Mouse (Mus musculus) kidney, embryonic 16.5 days (tissue): ENCODE results near the gene Amer2. TPM values are rescaled to one million over a fixed set of nuclear protein-coding genes. Genes with fewer than 3 reads are reported as not detected.
A peak's percentile ranks its signal among the peaks of the same experiment; 100 is the strongest.

Experiments
- ATAC-seq: fragments of 200-750 bp; cut with Nextera tagmentation; 2 replicates; pipeline ENCODE4 v1.8.0; 2017; ENCODE audit warnings: moderate TSS enrichment; ENCODE audit not compliant: low FRiP score, low TSS enrichment
- H3K27ac ChIP-seq: fragments of 300-500 bp; sonication (generic); 2 replicates; pipeline ENCODE4 v1.5.1; 2014; ENCODE audit warnings: low read length
- H3K27me3 ChIP-seq: fragments of 300-500 bp; sonication (generic); 2 replicates; pipeline ENCODE4 v1.6.1; 2014; ENCODE audit warnings: low read length, control low read depth, mixed read lengths; ENCODE audit not compliant: insufficient read depth
- H3K36me3 ChIP-seq: fragments of 300-500 bp; sonication (generic); 2 replicates; pipeline ENCODE4 v1.6.1; 2014; ENCODE audit warnings: low read length, control low read depth, mixed read lengths; ENCODE audit not compliant: insufficient read depth
- H3K4me1 ChIP-seq: fragments of 300-500 bp; sonication (generic); 2 replicates; pipeline ENCODE4 v1.6.1; 2014; ENCODE audit warnings: low read length, control low read depth, mixed read lengths; ENCODE audit not compliant: insufficient read depth
- H3K4me2 ChIP-seq: fragments of 300-500 bp; sonication (generic); replicated peaks from 2 replicates; pipeline ENCODE4 v1.6.1; 2014; ENCODE audit warnings: low read depth, low read length
- H3K4me3 ChIP-seq: fragments of 300-500 bp; sonication (generic); 2 replicates; pipeline ENCODE4 v1.5.1; 2014; ENCODE audit warnings: mild to moderate bottlenecking, low read length
- H3K9ac ChIP-seq: fragments of 300-500 bp; sonication (generic); replicated peaks from 2 replicates; pipeline ENCODE4 v1.6.1; 2014; ENCODE audit warnings: low read length
- H3K9me3 ChIP-seq: fragments of 300-500 bp; sonication (generic); 2 replicates; pipeline ENCODE4 v1.6.1; 2016; ENCODE audit warnings: low read length, control low read depth
- WGBS: fragments of 180-500 bp; shearing (Covaris S2); extraction: QIAGEN DNeasy Blood & Tissue Kit; methylation state at CpG from one replicate; pipeline ENCODE4 v1.1.7; 2014; 5-methylcytosine and 5-hydroxymethylcytosine counted together
- polyA plus RNA-seq: library from polyadenylated mRNA; unstranded; fragments of >200 nt; fragmentation: Nextera tagmentation; extraction: Ambion mirVana; gene quantifications from 2 replicates; pipeline ENCODE4 v1.2.1, GENCODE M21; 2015

Gene Amer2
- polyA plus RNA-seq, 1 experiment from 2014 or later: 1.7 TPM

DNA sequence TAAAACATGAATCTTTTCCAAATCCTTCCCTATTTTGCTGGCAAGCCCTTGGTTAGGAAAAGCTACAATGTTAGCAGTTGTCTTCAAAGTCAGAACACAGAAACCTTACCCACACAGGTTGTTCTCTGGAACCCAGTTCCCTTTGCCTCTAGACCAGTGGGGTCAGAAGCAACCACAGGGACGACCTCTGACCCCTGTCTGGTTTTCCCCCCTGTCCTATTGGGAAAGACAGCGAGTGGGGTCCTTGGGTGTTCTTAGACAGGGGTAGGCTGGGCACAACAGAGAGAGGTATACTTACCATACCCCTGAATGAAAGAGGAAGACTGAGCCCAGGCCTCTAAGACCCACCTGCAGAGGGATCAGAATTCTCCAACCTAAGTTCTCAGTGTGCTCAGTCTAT, 4.0 kb downstream of the Amer2 start:
- no peak for ATAC-seq
- WGBS: 67% methylated on average over 2 of the region's 2 CpGs
- no peak overlapping the region for H3K27ac ChIP-seq
- no peak overlapping the region for H3K4me3 ChIP-seq
- H3K27me3 ChIP-seq: peaks cover 37% of the 10 kb centered on the region
- no peaks in the 10 kb centered on the region; the same call in 1 of the 2 replicates for H3K4me1 ChIP-seq
- H3K9ac ChIP-seq: no peak overlapping the region
- no peak overlapping the region for H3K4me2 ChIP-seq
- H3K36me3 ChIP-seq: no peaks in the 10 kb centered on the region
- no peaks in the 10 kb centered on the region for H3K9me3 ChIP-seq

DNA sequence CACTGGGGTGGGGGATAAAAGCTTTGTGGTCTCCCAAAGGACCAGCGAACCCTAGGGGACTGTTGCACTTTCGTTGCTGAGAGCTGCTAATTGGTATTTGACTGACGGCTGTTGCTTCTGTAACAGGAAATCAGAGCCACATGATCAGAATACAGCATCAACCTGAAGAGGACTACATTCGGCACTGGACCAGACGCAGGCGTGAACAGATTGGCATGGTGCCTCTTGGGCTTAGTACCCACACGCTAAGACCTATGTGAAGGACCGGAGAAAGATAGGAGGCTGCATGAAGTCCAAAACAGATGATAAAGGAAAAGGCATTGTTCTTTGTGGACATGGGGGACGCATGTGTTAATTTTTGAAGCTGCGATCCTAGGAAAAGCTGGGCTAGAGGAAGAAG, 4.5 kb downstream of the Amer2 start:
- Histone ChIP-seq H3K27me3 (peaks cover 37% of the 10 kb centered on the region), H3K36me3 (no peaks in the 10 kb centered on the region), H3K9me3 (no peaks in the 10 kb centered on the region), H3K9ac (no peak overlapping the region), H3K4me2 (peak overlapping the region; percentile 95), H3K27ac (no peak overlapping the region), H3K4me3 (peak overlapping the region; percentile 68), H3K4me1 (no peaks in the 10 kb centered on the region; the same call in 1 of the 2 replicates)
- WGBS: 34% methylated on average over 10 of the region's 10 CpGs
- ATAC-seq: no peak

DNA sequence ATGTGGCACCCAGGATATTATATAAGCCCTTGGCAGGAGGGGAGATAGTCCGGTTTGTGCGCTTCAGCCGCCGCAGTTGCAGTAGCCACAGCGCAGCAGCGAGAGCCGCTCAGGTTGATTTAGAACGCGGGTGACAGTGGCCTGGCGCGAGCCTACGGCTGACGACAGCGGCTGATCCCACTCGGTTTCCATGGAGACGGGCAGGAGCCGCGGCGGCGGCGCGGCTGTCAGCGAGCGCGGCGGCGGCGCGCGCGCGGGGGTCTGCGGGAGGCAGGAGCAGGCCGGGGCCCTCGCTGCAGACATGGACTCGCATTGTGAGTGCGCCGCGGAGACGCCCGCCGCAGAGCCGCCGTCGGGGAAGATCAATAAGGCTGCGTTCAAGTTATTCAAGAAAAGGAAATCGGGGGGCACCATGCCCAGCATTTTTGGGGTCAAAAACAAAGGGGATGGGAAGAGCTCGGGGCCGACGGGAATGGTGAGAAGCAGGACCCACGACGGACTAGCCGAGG, 5.1 kb downstream of the Amer2 start:
- peaks cover 37% of the 10 kb centered on the region for H3K27me3 ChIP-seq
- H3K9ac ChIP-seq: peak overlapping the region; percentile 77
- no peaks in the 10 kb centered on the region for H3K36me3 ChIP-seq
- under 1% methylated on average over 47 of the region's 53 CpGs for WGBS
- peak overlapping the region; percentile 95 for H3K4me2 ChIP-seq
- H3K4me1 ChIP-seq: no peaks in the 10 kb centered on the region; the same call in 1 of the 2 replicates
- peak; percentile 87 for ATAC-seq
- no peak overlapping the region for H3K27ac ChIP-seq
- no peaks in the 10 kb centered on the region for H3K9me3 ChIP-seq
- H3K4me3 ChIP-seq: peak overlapping the region; percentile 68

DNA sequence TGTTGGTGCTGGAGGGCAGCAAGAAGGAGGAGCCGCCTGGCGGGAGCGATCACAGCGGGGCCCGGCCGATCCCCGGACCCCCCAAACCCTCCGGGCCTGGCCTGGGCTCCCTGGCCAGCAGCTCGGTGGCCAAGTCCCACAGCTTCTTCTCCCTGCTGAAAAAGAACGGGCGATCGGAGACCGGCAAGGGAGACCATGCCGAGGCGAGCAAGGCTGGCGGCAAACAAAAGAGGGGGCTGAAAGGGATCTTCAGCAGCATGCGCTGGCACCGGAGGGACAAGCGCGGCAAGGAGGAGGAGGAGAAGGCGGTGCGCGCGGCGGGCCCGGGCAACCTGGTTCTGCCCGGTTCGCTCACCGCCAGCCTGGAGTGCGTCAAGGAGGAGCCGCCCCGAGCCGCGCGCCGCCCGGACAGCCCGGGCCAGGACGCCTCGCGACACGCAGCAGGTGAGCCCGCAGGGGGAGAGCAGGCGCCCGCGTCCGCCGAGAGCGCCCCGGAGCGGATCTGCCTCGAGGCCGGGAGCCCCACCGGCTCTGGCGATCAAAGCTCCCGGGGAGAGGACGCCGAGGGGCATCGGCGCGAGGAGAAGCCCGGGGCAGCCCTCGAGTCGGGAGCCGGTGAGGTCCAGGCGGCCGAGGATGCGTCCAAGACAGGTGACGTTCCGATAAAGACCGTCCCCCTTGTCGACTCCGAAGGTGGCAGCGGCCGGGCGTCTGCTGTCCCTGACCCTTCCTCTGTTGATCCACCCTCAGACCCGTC, 5.7 kb downstream of the Amer2 start:
- ATAC-seq: peak; percentile 73
- peak overlapping the region; percentile 68 for H3K4me3 ChIP-seq
- peak overlapping the region; percentile 77 for H3K9ac ChIP-seq
- peak overlapping the region; percentile 95 for H3K4me2 ChIP-seq
- no peaks in the 10 kb centered on the region for H3K36me3 ChIP-seq
- H3K4me1 ChIP-seq: peaks cover 3% of the 10 kb centered on the region; the same call in 1 of the 2 replicates
- no peaks in the 10 kb centered on the region for H3K9me3 ChIP-seq
- no peak overlapping the region for H3K27ac ChIP-seq
- H3K27me3 ChIP-seq: peaks cover 37% of the 10 kb centered on the region
- under 1% methylated on average over 76 of the region's 77 CpGs for WGBS

DNA sequence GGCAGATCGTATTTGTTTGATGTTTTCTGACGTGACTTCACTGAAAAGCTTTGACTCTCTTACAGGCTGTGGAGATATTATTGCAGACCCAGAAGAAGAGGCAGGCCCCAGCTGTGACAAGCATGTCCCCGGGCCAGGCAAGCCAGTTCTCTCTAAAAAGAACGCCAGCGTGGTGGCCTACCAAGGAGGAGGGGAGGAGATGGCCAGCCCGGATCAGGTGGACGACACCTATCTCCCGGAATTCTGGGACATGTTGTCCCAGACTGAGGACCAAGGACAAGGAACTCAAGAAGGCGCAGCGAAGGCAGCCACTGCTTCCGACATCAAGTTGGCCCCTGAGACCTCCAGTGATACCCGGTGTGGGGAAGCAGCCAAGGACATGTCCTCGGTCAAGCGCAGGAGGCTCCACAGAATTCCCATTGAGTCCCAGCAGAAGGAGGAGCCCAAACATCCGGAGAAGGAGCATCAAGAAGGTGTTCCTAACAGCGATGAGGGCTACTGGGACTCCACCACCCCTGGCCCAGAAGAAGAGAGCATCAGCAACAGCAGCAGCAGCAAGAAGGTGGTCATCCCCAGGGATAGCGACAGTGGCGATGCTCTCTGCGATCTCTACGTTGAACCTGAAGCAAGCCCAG, 6.4 kb downstream of the Amer2 start:
- no peaks in the 10 kb centered on the region for H3K9me3 ChIP-seq
- no peak for ATAC-seq
- no peaks in the 10 kb centered on the region for H3K36me3 ChIP-seq
- peaks cover 37% of the 10 kb centered on the region for H3K27me3 ChIP-seq
- H3K9ac ChIP-seq: peak overlapping the region; percentile 77
- H3K4me3 ChIP-seq: peak overlapping the region; percentile 68
- peak overlapping the region; percentile 95 for H3K4me2 ChIP-seq
- WGBS: 58% methylated on average over 20 of the region's 20 CpGs
- H3K27ac ChIP-seq: no peak overlapping the region
- H3K4me1 ChIP-seq: peaks cover 5% of the 10 kb centered on the region; the same call in 1 of the 2 replicates

DNA sequence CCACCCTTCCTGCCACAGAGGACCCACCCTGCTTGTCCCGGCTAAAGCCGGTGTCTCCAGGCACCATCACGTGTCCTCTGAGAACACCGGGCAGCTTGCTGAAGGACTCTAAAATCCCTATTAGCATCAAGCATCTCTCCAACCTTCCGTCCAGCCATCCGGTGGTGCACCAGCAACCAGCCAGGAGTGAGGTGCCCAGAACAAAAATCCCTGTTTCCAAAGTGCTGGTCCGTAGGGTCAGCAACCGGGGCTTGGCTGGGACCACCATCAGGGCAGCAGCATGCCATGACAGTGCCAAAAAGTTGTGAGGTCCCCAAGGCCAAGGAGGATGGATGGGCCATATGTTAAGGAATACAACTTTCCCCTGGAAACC, 6.9 kb downstream of the Amer2 start:
- no peaks in the 10 kb centered on the region for H3K36me3 ChIP-seq
- H3K9ac ChIP-seq: no peak overlapping the region
- no peak for ATAC-seq
- peaks cover 37% of the 10 kb centered on the region for H3K27me3 ChIP-seq
- no peak overlapping the region for H3K27ac ChIP-seq
- H3K4me2 ChIP-seq: no peak overlapping the region
- 92% methylated on average over 8 of the region's 8 CpGs for WGBS
- no peak overlapping the region for H3K4me3 ChIP-seq
- H3K4me1 ChIP-seq: peaks cover 5% of the 10 kb centered on the region; the same call in 1 of the 2 replicates
- H3K9me3 ChIP-seq: no peaks in the 10 kb centered on the region

DNA sequence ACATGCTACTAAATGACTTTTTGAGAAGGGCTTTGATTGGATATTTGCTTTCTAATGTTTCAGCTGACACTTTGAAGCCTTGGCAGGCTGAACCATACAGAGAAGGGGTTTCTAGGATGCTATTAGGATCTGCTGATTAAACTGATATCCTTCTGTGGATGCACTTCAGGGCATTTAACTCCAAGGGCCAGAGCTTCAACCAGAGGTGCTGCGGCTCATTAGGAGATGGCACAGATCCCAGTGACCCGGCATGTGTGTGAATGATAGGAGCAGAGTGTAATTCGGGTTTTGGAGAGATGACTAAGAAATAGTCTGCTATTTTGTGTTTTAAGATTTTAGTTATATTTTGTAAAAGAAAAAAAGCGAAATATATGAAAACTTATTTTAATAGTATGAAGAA, 8.6 kb downstream of the Amer2 start:
- Histone ChIP-seq H3K9me3 (no peaks in the 10 kb centered on the region), H3K27ac (no peak overlapping the region), H3K4me3 (no peak overlapping the region), H3K4me2 (no peak overlapping the region), H3K36me3 (no peaks in the 10 kb centered on the region), H3K4me1 (peaks cover 5% of the 10 kb centered on the region; the same call in 1 of the 2 replicates), H3K27me3 (peaks cover 30% of the 10 kb centered on the region), H3K9ac (no peak overlapping the region)
- no peak for ATAC-seq
- WGBS: 81% methylated on average over 4 of the region's 4 CpGs

DNA sequence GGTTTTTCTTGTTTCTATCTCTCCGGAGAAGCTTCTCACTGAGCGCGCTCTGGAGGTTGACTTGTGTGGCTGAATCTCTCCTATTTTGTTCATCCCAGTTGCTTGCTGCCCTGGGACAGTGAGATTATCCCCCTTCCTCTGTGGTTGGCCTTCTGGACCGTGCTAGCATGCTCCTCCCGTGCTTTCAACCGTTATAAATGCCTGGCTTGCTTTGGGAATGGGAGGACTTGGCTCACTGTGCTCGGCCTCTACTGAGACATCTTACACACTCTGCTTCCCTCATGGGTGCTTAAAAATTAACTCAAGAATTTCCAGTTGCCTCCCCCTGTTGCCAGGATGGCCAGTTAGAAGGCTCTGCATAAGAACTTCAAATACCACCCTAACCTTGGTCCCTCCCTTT, 10.8 kb downstream of the Amer2 start:
- ATAC-seq: no peak
- 58% methylated on average over 7 of the region's 7 CpGs for WGBS

DNA sequence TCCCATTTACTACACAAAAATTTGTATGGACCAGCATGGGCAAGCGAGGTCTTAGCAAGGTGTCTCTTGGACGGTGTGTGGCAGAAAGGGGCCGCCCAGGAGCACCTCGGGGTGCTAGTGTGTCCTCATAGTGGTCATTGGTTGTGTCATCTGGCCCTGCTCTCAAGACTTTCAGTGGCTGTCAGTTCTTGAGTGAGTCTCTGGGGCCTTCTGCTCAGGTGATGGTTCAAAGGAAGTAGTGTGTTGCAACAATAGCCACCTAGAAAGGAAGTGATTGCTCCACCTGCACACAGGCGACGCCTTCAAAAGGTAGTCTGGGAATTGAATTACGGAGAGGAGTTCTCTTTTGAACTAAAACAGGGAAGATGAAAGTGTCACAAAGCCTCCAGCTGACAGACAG, 11.2 kb downstream of the Amer2 start:
- Histone ChIP-seq H3K4me2 (no peak overlapping the region), H3K36me3 (no peaks in the 10 kb centered on the region), H3K9ac (no peak overlapping the region), H3K27me3 (peaks cover 11% of the 10 kb centered on the region), H3K4me3 (no peak overlapping the region), H3K27ac (no peak overlapping the region), H3K9me3 (no peaks in the 10 kb centered on the region), H3K4me1 (peaks cover 8% of the 10 kb centered on the region; the same call in 1 of the 2 replicates)
- 91% methylated on average over 7 of the region's 7 CpGs for WGBS
- no peak for ATAC-seq

More for the DNA sequence above, 10.8 kb downstream of the Amer2 start:
- Histone ChIP-seq H3K9ac (no peak overlapping the region), H3K4me3 (no peak overlapping the region), H3K4me2 (no peak overlapping the region), H3K9me3 (no peaks in the 10 kb centered on the region), H3K36me3 (no peaks in the 10 kb centered on the region), H3K4me1 (peaks cover 8% of the 10 kb centered on the region; the same call in 1 of the 2 replicates), H3K27me3 (peaks cover 16% of the 10 kb centered on the region), H3K27ac (no peak overlapping the region)
